Mouse (Mus musculus): ENCODE results near the gene Slc12a8. TPM values are rescaled to one million over a fixed set of nuclear protein-coding genes. Genes with fewer than 3 reads are reported as not detected.

Gene Slc12a8
- total and polyA plus RNA-seq, 3 experiments: 12.2 to 17.4 (median 16.5) TPM

GRCm38 (mm10) chr16:33668448-33668847, 151.3 kb downstream of the Slc12a8 start:
- Histone ChIP-seq H3K27ac (ENCODE audit: insufficient read depth, low read depth) (no peak overlapping the region), H3K4me2 (ENCODE audit: insufficient read depth, low read depth, poor library complexity, severe bottlenecking) (no peak overlapping the region), H3K4me1 (ENCODE audit: control insufficient read depth in 1 of 2, insufficient read depth in 2 of 2) (peaks cover 8 to 9% of the 10 kb centered on the region in 2 experiments; a peak in 3 of 4 replicates), H3K9me3 (replicated peaks; ENCODE audit: low read length) (peaks cover 2% of the 10 kb centered on the region), H3K36me3 (replicated peaks in 1 of 2; ENCODE audit: control insufficient read depth in 1 of 2, insufficient read depth in 1 of 2, low read length in 1 of 2) (peaks cover 13 to 25% of the 10 kb centered on the region in 2 experiments), H3K4me3 (replicated peaks in 1 of 3; ENCODE audit: low read depth in 2 of 3, low read length in 2 of 3, poor library complexity in 1 of 3) (no peak overlapping the region), H3K9ac (ENCODE audit: insufficient read depth, low read depth) (no peak overlapping the region), H3K79me2 (replicated peaks; ENCODE audit: control insufficient read depth, extremely low read depth, insufficient read depth, poor library complexity, severe bottlenecking) (no peaks in the 10 kb centered on the region), H3K27me3 (replicated peaks) (no peaks in the 10 kb centered on the region)
- dilution Hi-C loops (cut with MboI; ENCODE audit: extremely low pct_ligation_motif_present, extremely low pct_unique_long_range_greater_than_20kb, low sequenced_read_pairs): no loop called here
- no peak for TF ChIP-seq CHD1 (IDR thresholded peaks at IDR 0.05; ENCODE audit: low read depth, low read length)
- no peak for TF ChIP-seq ZC3H11A (IDR thresholded peaks at IDR 0.05; ENCODE audit: low read depth, low read length)
- no peak for TF ChIP-seq JUN (IDR thresholded peaks at IDR 0.05; ENCODE audit: insufficient read depth, low read depth, low read length)
- no peak for TF ChIP-seq ZKSCAN1 (IDR thresholded peaks at IDR 0.05; ENCODE audit: borderline replicate concordance, low read depth, low read length)
- TF ChIP-seq EP300 (IDR thresholded peaks at IDR 0.05; ENCODE audit: low read length): no peak
- TF ChIP-seq SIN3A (IDR thresholded peaks at IDR 0.05; ENCODE audit: low read length): no peak
- TF ChIP-seq USF1 (IDR thresholded peaks at IDR 0.05; ENCODE audit: low read depth, low read length): no peak
- no peak for TF ChIP-seq RCOR1 (conservative IDR thresholded peaks at IDR 0.05; ENCODE audit: low read depth, low read length)
- no peak for TF ChIP-seq POLR2A (IDR thresholded peaks at IDR 0.05; ENCODE audit: low read depth, low read length)
- no peak for TF ChIP-seq MYC (IDR thresholded peaks at IDR 0.05; ENCODE audit: low read depth, low read length)
- no peak for TF ChIP-seq NELFE (IDR thresholded peaks at IDR 0.05; ENCODE audit: low read depth, low read length)
- TF ChIP-seq NRF1 (IDR thresholded peaks at IDR 0.05; ENCODE audit: low read depth, low read length): no peak
- TF ChIP-seq BHLHE40 (IDR thresholded peaks at IDR 0.05; ENCODE audit: low read depth, low read length): no peak
- no peak for TF ChIP-seq ZNF384 (IDR thresholded peaks at IDR 0.05; ENCODE audit: low read depth, low read length)
- no peak for TF ChIP-seq MXI1 (IDR thresholded peaks at IDR 0.05; ENCODE audit: low read depth, low read length)
- no peak for TF ChIP-seq IRF4 (IDR thresholded peaks at IDR 0.05; ENCODE audit: low read depth, low read length)
- DNase-seq (ENCODE audit: extremely low read depth): no peak
- in situ Hi-C loops (cut with MboI; ENCODE audit: low pct_ligation_motif_present, low pct_unique_long_range_greater_than_20kb, low sequenced_read_pairs): no loop called here

GRCm38 (mm10) chr16:33669072-33669471, 151.9 kb downstream of the Slc12a8 start:
- Histone ChIP-seq H3K27me3 (replicated peaks) (no peaks in the 10 kb centered on the region), H3K4me3 (replicated peaks in 1 of 3; ENCODE audit: low read depth in 2 of 3, low read length in 2 of 3, poor library complexity in 1 of 3) (no peak overlapping the region), H3K4me1 (ENCODE audit: control insufficient read depth in 1 of 2, insufficient read depth in 2 of 2) (peaks cover 8 to 9% of the 10 kb centered on the region in 2 experiments; a peak in 3 of 4 replicates), H3K4me2 (ENCODE audit: insufficient read depth, low read depth, poor library complexity, severe bottlenecking) (no peak overlapping the region), H3K79me2 (replicated peaks; ENCODE audit: control insufficient read depth, extremely low read depth, insufficient read depth, poor library complexity, severe bottlenecking) (no peaks in the 10 kb centered on the region), H3K27ac (ENCODE audit: insufficient read depth, low read depth) (no peak overlapping the region), H3K36me3 (replicated peaks in 1 of 2; ENCODE audit: control insufficient read depth in 1 of 2, insufficient read depth in 1 of 2, low read length in 1 of 2) (peaks cover 7 to 19% of the 10 kb centered on the region in 2 experiments), H3K9ac (ENCODE audit: insufficient read depth, low read depth) (no peak overlapping the region), H3K9me3 (replicated peaks; ENCODE audit: low read length) (no peaks in the 10 kb centered on the region)
- dilution Hi-C loops (cut with MboI; ENCODE audit: extremely low pct_ligation_motif_present, extremely low pct_unique_long_range_greater_than_20kb, low sequenced_read_pairs): no loop called here
- TF ChIP-seq MAFK (IDR thresholded peaks at IDR 0.05; ENCODE audit: insufficient replicate concordance, low read length) (no peak), MAZ (IDR thresholded peaks at IDR 0.05; ENCODE audit: low read depth, low read length) (no peak), ZC3H11A (IDR thresholded peaks at IDR 0.05; ENCODE audit: low read depth, low read length) (no peak), BHLHE40 (IDR thresholded peaks at IDR 0.05; ENCODE audit: low read depth, low read length) (no peak), SMC3 (IDR thresholded peaks at IDR 0.05; ENCODE audit: low read depth, low read length) (no peak), USF2 (conservative IDR thresholded peaks at IDR 0.05; ENCODE audit: low read depth, low read length) (no peak), SIN3A (IDR thresholded peaks at IDR 0.05; ENCODE audit: low read length) (no peak), ZKSCAN1 (IDR thresholded peaks at IDR 0.05; ENCODE audit: borderline replicate concordance, low read depth, low read length) (no peak), E2F4 (IDR thresholded peaks at IDR 0.05; ENCODE audit: insufficient replicate concordance, low read depth, low read length) (no peak), POLR2AphosphoS2 (IDR thresholded peaks at IDR 0.05; ENCODE audit: low read depth, low read length) (no peak), TCF12 (IDR thresholded peaks at IDR 0.05; ENCODE audit: low read depth, low read length) (no peak), MEF2A (IDR thresholded peaks at IDR 0.05; ENCODE audit: borderline replicate concordance, low read depth, low read length) (no peak)
- DNase-seq (ENCODE audit: extremely low read depth): no peak
- in situ Hi-C loops (cut with MboI; ENCODE audit: low pct_ligation_motif_present, low pct_unique_long_range_greater_than_20kb, low sequenced_read_pairs): no loop called here
